Mouse (Mus musculus) erythroblast, embryonic 14.5 days (primary cell): ENCODE measurements around the gene Slc12a8.

Experiments
- GATA1 ChIP-seq: IDR thresholded peaks from 2 replicates; pipeline ENCODE4 v1.6.1; 2012; ENCODE audit warnings: low read length, inconsistent platforms, mixed read lengths
- TAL1 ChIP-seq: IDR thresholded peaks from 3 replicates; pipeline ENCODE4 v1.6.1; 2012; ENCODE audit warnings: low read length, inconsistent platforms, mixed read lengths

DNA sequence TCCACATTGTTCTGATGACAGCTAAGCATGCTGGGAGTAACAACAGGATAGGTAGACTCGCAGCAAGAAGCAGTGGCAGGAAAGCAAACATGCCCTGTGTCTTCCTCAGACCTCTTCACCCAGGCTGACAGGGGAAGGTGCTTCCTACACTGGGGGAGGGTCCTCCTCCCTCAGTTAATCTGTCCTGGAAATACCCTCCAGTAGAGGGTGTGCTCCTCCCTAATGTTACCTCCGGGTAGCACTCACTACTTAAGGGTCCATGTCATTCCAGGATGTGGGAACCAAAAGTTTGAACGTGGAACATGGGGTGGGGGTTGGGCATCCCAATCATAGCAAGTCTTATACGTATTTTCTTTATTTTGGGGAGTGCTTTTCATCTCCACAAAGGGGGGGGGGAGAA lies 5.4 kb downstream of the Slc12a8 start:
- TF ChIP-seq GATA1 (no peak), TAL1 (no peak)
